Mouse (Mus musculus): ENCODE measurements around the gene Crybg2. TPM values are rescaled to one million over a fixed set of nuclear protein-coding genes. Genes with fewer than 3 reads are reported as not detected.

Gene Crybg2
- polyA plus RNA-seq, 1 experiment from 2014 or later = 15.6 TPM

- Histone ChIP-seq H3K27me3 (ENCODE audit: control insufficient read depth, insufficient read depth, low read length) (no peaks in the 10 kb centered on the region), H3K4me3 (ENCODE audit: low read depth, low read length) (peak within 1 kb of the TSS; percentile 64), H3K4me1 (replicated peaks; ENCODE audit: control insufficient read depth, insufficient read depth) (no peaks in the 10 kb centered on the region), H3K27ac (replicated peaks) (no peak within 1 kb of the TSS), H3K36me3 (ENCODE audit: control insufficient read depth, insufficient read depth, low read length) (no peaks in the 10 kb centered on the region), H3K9ac (ENCODE audit: low read length) (peak within 1 kb of the TSS; percentile 62), H3K4me2 (replicated peaks; ENCODE audit: low read depth) (peak within 1 kb of the TSS; percentile 70), H3K9me3 (ENCODE audit: control insufficient read depth, low read length) (no peaks in the 10 kb centered on the region)
- TF ChIP-seq CTCF (IDR thresholded peaks at IDR 0.05; ENCODE audit: low read depth) (no peak), EP300 (optimal IDR thresholded peaks at IDR 0.05) (no peak)
- WGBS = 19% methylated on average over 34 of the region's 34 CpGs
- peak; percentile 86 for DNase-seq (ENCODE audit: low spot score)
- ATAC-seq (ENCODE audit: low FRiP score, low TSS enrichment) = peak; percentile 96
Observed at GRCm38 (mm10) chr4:134101979-134102741, 41.5 kb downstream of the Crybg2 start, which contains the start of gene Ubxn11. TSS of gene Ubxn11 (plus strand) at chr4:134102570.

- Histone ChIP-seq H3K27ac (replicated peaks) (no peak overlapping the region), H3K4me2 (replicated peaks; ENCODE audit: low read depth) (peak overlapping the region; percentile 70), H3K9me3 (ENCODE audit: control insufficient read depth, low read length) (no peaks in the 10 kb centered on the region), H3K9ac (ENCODE audit: low read length) (peak overlapping the region; percentile 62), H3K4me3 (ENCODE audit: low read depth, low read length) (peak overlapping the region; percentile 64), H3K27me3 (ENCODE audit: control insufficient read depth, insufficient read depth, low read length) (no peaks in the 10 kb centered on the region), H3K36me3 (ENCODE audit: control insufficient read depth, insufficient read depth, low read length) (no peaks in the 10 kb centered on the region), H3K4me1 (replicated peaks; ENCODE audit: control insufficient read depth, insufficient read depth) (no peaks in the 10 kb centered on the region)
- 4% methylated on average over 21 of the region's 21 CpGs for WGBS
- TF ChIP-seq CTCF (IDR thresholded peaks at IDR 0.05; ENCODE audit: low read depth) = no peak
- no peak for TF ChIP-seq EP300 (optimal IDR thresholded peaks at IDR 0.05)
- no peak for DNase-seq (ENCODE audit: low spot score)
- ATAC-seq (ENCODE audit: low FRiP score, low TSS enrichment) = peak; percentile 43; the same call in 1 of the 2 replicates
Observed at GRCm38 (mm10) chr4:134102742-134103119, 42.1 kb downstream of the Crybg2 start.

DNA sequence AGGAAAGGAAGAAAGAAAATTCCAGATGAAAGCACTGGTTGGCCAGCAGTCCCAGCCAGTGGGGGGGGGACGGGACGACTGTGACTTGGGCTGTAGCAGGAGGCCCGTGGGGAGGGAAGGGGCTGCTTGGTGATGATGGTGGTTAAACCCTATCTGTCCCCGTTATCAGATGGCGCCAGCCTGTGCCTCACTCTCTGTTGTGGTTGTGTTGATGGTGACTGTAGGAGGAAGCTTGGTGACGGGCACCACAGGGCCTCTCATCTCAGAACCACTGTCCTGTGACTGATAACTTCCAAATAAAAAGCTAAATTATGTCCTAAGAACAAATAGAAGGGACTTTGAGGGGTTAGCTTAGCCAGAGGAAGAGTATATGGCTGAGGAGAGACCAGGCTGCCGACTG lies 45.5 kb downstream of the Crybg2 start:
- Histone ChIP-seq H3K36me3 (ENCODE audit: control insufficient read depth, insufficient read depth, low read length) (no peaks in the 10 kb centered on the region), H3K9ac (ENCODE audit: low read length) (no peak overlapping the region), H3K27ac (replicated peaks) (no peak overlapping the region), H3K9me3 (ENCODE audit: control insufficient read depth, low read length) (no peaks in the 10 kb centered on the region), H3K4me2 (replicated peaks; ENCODE audit: low read depth) (no peak overlapping the region), H3K4me1 (replicated peaks; ENCODE audit: control insufficient read depth, insufficient read depth) (no peaks in the 10 kb centered on the region), H3K27me3 (ENCODE audit: control insufficient read depth, insufficient read depth, low read length) (no peaks in the 10 kb centered on the region), H3K4me3 (ENCODE audit: low read depth, low read length) (no peak overlapping the region)
- ATAC-seq (ENCODE audit: low FRiP score, low TSS enrichment) = no peak
- 77% methylated on average over 7 of the region's 7 CpGs for WGBS
- no peak for DNase-seq (ENCODE audit: low spot score)
- TF ChIP-seq EP300 (optimal IDR thresholded peaks at IDR 0.05) (no peak), CTCF (IDR thresholded peaks at IDR 0.05; ENCODE audit: low read depth) (no peak)

DNA sequence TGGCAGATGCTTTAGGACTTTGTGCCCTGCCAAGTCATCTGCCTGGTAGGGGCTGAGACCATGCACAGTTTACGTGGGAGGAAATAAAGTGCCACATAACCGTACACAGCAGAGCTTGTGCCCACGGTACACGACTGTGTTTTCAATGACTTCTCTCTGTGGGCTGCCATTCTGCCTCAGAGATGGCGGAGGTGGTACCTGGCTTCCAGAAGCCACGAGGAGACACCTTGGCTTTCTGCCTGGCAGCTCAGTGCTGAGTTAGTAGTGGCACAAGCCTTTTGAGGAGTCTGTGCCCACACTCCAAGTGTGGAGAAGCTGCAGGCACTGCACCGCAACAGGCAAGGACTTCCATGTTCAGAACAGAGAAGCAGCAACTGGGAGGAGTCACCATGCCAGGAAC lies 47.1 kb downstream of the Crybg2 start:
- ATAC-seq (ENCODE audit: low FRiP score, low TSS enrichment) = no peak

DNA sequence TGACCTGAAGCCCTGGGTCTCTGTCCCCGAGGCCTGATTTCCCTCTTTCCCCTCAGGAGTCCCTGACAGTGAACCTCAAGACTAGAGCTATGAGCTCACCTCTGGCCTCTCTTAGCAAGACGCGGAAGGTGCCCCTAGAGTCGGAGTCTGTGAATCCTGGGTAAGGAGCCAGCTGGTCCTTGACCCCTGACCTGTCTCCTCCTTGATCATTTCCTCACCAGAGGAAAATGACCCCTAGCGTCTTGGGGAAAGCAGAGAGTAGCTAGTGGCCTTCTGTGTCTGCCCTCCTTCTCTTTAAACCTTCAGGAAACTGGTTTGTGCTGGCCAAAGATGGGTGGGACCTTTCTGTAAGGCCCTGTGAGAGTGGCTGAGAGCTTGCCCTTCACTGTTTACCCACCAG lies 47.6 kb downstream of the Crybg2 start:
- TF ChIP-seq EP300 (optimal IDR thresholded peaks at IDR 0.05) = no peak
- no peak for TF ChIP-seq CTCF (IDR thresholded peaks at IDR 0.05; ENCODE audit: low read depth)
- Histone ChIP-seq H3K27me3 (ENCODE audit: control insufficient read depth, insufficient read depth, low read length) (no peaks in the 10 kb centered on the region), H3K4me1 (replicated peaks; ENCODE audit: control insufficient read depth, insufficient read depth) (no peaks in the 10 kb centered on the region), H3K27ac (replicated peaks) (no peak overlapping the region), H3K4me3 (ENCODE audit: low read depth, low read length) (no peak overlapping the region), H3K4me2 (replicated peaks; ENCODE audit: low read depth) (no peak overlapping the region), H3K36me3 (ENCODE audit: control insufficient read depth, insufficient read depth, low read length) (no peaks in the 10 kb centered on the region), H3K9me3 (ENCODE audit: control insufficient read depth, low read length) (no peaks in the 10 kb centered on the region), H3K9ac (ENCODE audit: low read length) (no peak overlapping the region)
- peak; percentile 49; the same call in 1 of the 2 replicates for ATAC-seq (ENCODE audit: low FRiP score, low TSS enrichment)
- WGBS = 52% methylated on average over 5 of the region's 5 CpGs
- DNase-seq (ENCODE audit: low spot score) = no peak

More for the DNA sequence above, 47.1 kb downstream of the Crybg2 start:
- no peak overlapping the region for H3K4me2 ChIP-seq (replicated peaks; ENCODE audit: low read depth)
- TF ChIP-seq EP300 (optimal IDR thresholded peaks at IDR 0.05) (no peak), CTCF (IDR thresholded peaks at IDR 0.05; ENCODE audit: low read depth) (no peak)
- no peaks in the 10 kb centered on the region for H3K9me3 ChIP-seq (ENCODE audit: control insufficient read depth, low read length)
- H3K4me3 ChIP-seq (ENCODE audit: low read depth, low read length) = no peak overlapping the region
- H3K36me3 ChIP-seq (ENCODE audit: control insufficient read depth, insufficient read depth, low read length) = no peaks in the 10 kb centered on the region
- no peaks in the 10 kb centered on the region for H3K4me1 ChIP-seq (replicated peaks; ENCODE audit: control insufficient read depth, insufficient read depth)
- H3K27me3 ChIP-seq (ENCODE audit: control insufficient read depth, insufficient read depth, low read length) = no peaks in the 10 kb centered on the region
- no peak for DNase-seq (ENCODE audit: low spot score)
- WGBS = 81% methylated on average over 7 of the region's 7 CpGs
- H3K27ac ChIP-seq (replicated peaks) = no peak overlapping the region
- no peak overlapping the region for H3K9ac ChIP-seq (ENCODE audit: low read length)

- Histone ChIP-seq H3K4me3 (ENCODE audit: low read depth, low read length) (no peak overlapping the region), H3K36me3 (ENCODE audit: control insufficient read depth, insufficient read depth, low read length) (no peaks in the 10 kb centered on the region), H3K4me2 (replicated peaks; ENCODE audit: low read depth) (no peak overlapping the region), H3K9me3 (ENCODE audit: control insufficient read depth, low read length) (no peaks in the 10 kb centered on the region), H3K27ac (replicated peaks) (no peak overlapping the region), H3K4me1 (replicated peaks; ENCODE audit: control insufficient read depth, insufficient read depth) (no peaks in the 10 kb centered on the region), H3K27me3 (ENCODE audit: control insufficient read depth, insufficient read depth, low read length) (no peaks in the 10 kb centered on the region), H3K9ac (ENCODE audit: low read length) (no peak overlapping the region)
- no peak for ATAC-seq (ENCODE audit: low FRiP score, low TSS enrichment)
- no peak for DNase-seq (ENCODE audit: low spot score)
- WGBS = 55% methylated on average over 3 of the region's 3 CpGs
- no peak for TF ChIP-seq EP300 (optimal IDR thresholded peaks at IDR 0.05)
- TF ChIP-seq CTCF (IDR thresholded peaks at IDR 0.05; ENCODE audit: low read depth) = no peak
Observed at GRCm38 (mm10) chr4:134110653-134111052, 50.0 kb downstream of the Crybg2 start.

Measured in stomach, postnatal 0 days (tissue).